Mouse (Mus musculus) liver, embryonic 12.5 days (tissue): ENCODE measurements around the gene Vmn1r151. TPM values are rescaled to one million over a fixed set of nuclear protein-coding genes. Genes with fewer than 3 reads are reported as not detected.
"Not testable (repeated sequence)": the region's sequence is repeated elsewhere in the genome, so short reads cannot be mapped to it uniquely, and the experiment has no call there.

Source experiments
- ATAC-seq: fragments of 200-750 bp; cut with Nextera tagmentation; 2 replicates; pipeline ENCODE4 v1.8.0; 2017; ENCODE audit warnings: moderate number of reproducible peaks, mild to moderate bottlenecking, moderate library complexity
- H3K27ac ChIP-seq: fragments of 300-500 bp; sonication (generic); 2 replicates; pipeline ENCODE4 v1.5.1; 2016; ENCODE audit warnings: mild to moderate bottlenecking
- H3K27me3 ChIP-seq: fragments of 300-500 bp; sonication (generic); replicated peaks from 2 replicates; pipeline ENCODE4 v1.6.1; 2016; ENCODE audit warnings: mild to moderate bottlenecking, moderate library complexity
- H3K36me3 ChIP-seq: fragments of 300-500 bp; sonication (generic); 2 replicates; pipeline ENCODE4 v1.6.1; 2016; ENCODE audit warnings: mild to moderate bottlenecking, moderate library complexity
- H3K4me1 ChIP-seq: fragments of 300-500 bp; sonication (generic); 2 replicates; pipeline ENCODE4 v1.6.1; 2016
- H3K4me2 ChIP-seq: fragments of 300-500 bp; sonication (generic); 2 replicates; pipeline ENCODE4 v1.6.1; 2016; ENCODE audit warnings: mild to moderate bottlenecking, moderate library complexity
- H3K4me3 ChIP-seq: fragments of 300-500 bp; sonication (generic); 2 replicates; pipeline ENCODE4 v1.5.1; 2016; ENCODE audit warnings: mild to moderate bottlenecking, moderate library complexity
- H3K9ac ChIP-seq: fragments of 300-500 bp; sonication (generic); 2 replicates; pipeline ENCODE4 v1.6.1; 2016; ENCODE audit warnings: mild to moderate bottlenecking, moderate library complexity
- H3K9me3 ChIP-seq: fragments of 300-500 bp; sonication (generic); replicated peaks from 2 replicates; pipeline ENCODE4 v1.6.1; 2016; ENCODE audit warnings: mild to moderate bottlenecking, moderate library complexity
- WGBS: fragments of 180-500 bp; shearing (Covaris S2); methylation state at CpG from one replicate; pipeline ENCODE4 v1.1.7; 2016; ENCODE audit not compliant: insufficient replicate concordance; 5-methylcytosine and 5-hydroxymethylcytosine counted together
- polyA plus RNA-seq: library from polyadenylated mRNA; unstranded; fragments of >200 nt; fragmentation: Nextera tagmentation; extraction: Ambion mirVana; gene quantifications from 2 replicates; pipeline ENCODE4 v1.2.1, GENCODE M21; 2016

Gene Vmn1r151
- polyA plus RNA-seq, result not detected in 2 replicates

DNA sequence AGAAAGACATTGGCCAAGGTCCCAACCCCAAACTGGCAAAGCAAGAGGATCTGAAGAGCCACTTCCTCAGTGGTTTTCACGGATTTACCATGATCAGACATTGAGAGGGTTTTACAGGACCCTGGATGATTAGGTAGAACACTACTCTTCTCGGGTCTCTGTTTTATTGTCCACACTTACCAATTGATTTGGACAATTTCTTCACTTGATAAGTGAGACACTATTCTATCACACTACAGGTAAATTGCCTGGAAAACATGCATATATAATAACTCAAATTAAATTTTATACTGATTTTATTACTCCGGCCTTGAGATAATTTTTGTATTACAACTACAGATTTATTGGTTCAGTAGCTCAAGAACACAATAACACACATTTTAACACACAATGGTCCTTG lies at the start of gene Vmn1r151:
TSS of gene Vmn1r151 (minus strand) at position 101 of the 400 bp plus-strand sequence.
- H3K4me2 ChIP-seq, H3K36me3 ChIP-seq, H3K9me3 ChIP-seq, ATAC-seq, H3K27ac ChIP-seq, H3K9ac ChIP-seq, H3K27me3 ChIP-seq, H3K4me1 ChIP-seq, H3K4me3 ChIP-seq: not testable (repeated sequence)
- 18% methylated on average over 2 of the region's 3 CpGs for WGBS

- not testable (repeated sequence) for H3K9me3 ChIP-seq, H3K9ac ChIP-seq, H3K27me3 ChIP-seq, H3K27ac ChIP-seq, H3K4me3 ChIP-seq, H3K4me1 ChIP-seq, H3K4me2 ChIP-seq, ATAC-seq, H3K36me3 ChIP-seq
- WGBS, result no CpG with 5 or more reads among the region's 1 CpGs
These were observed 35.3 kb upstream of the Vmn1r151 start, which contains the start of gene Gm8677 for GRCm38 (mm10) chr7:22534787-22535186. Gm8677 (minus strand) TSS chr7:22534887.

- H3K4me1 ChIP-seq, H3K27me3 ChIP-seq, H3K4me3 ChIP-seq, H3K9me3 ChIP-seq, H3K27ac ChIP-seq, H3K9ac ChIP-seq, H3K36me3 ChIP-seq, ATAC-seq, H3K4me2 ChIP-seq: not testable (repeated sequence)
- WGBS, result no CpG with 5 or more reads among the region's 3 CpGs
These were observed 23.2 kb upstream of the Vmn1r151 start, which contains the start of gene Vmn1r152 for GRCm38 (mm10) chr7:22522667-22523066. Vmn1r152 (plus strand) TSS chr7:22522967.

GRCm38 (mm10) chr7:22463975-22464374 lies 35.5 kb downstream of the Vmn1r151 start, which contains the start of gene Gm10665:
Gm10665 (minus strand) TSS chr7:22464075.
- H3K4me1 ChIP-seq, H3K4me3 ChIP-seq, H3K9ac ChIP-seq, H3K27me3 ChIP-seq, ATAC-seq, H3K36me3 ChIP-seq, H3K4me2 ChIP-seq, H3K27ac ChIP-seq, H3K9me3 ChIP-seq: not testable (repeated sequence)
- WGBS, result no CpG with 5 or more reads among the region's 5 CpGs

Other genes starting within 250 kb of the Vmn1r151 start
- gene Gm4187, start 170.0 kb downstream of the Vmn1r151 start, polyA plus RNA-seq, result not detected in 2 replicates
- gene Gm8660, start 128.6 kb downstream of the Vmn1r151 start, polyA plus RNA-seq, result not detected in 2 replicates
- not detected in 2 replicates for gene Vmn1r148, start 86.1 kb downstream of the Vmn1r151 start, polyA plus RNA-seq
- not detected in 2 replicates for gene Vmn1r149, start 61.4 kb downstream of the Vmn1r151 start, polyA plus RNA-seq
- gene Gm10665, start 35.6 kb downstream of the Vmn1r151 start, polyA plus RNA-seq, result not detected in 2 replicates
- not detected in 2 replicates for gene Vmn1r152, start 23.3 kb upstream of the Vmn1r151 start, polyA plus RNA-seq
- gene Gm8677, start 35.2 kb upstream of the Vmn1r151 start, polyA plus RNA-seq, result not detected in 2 replicates
- not detected in 2 replicates for gene Gm4201, start 65.7 kb upstream of the Vmn1r151 start, polyA plus RNA-seq
- gene Gm4565, start 88.4 kb upstream of the Vmn1r151 start, polyA plus RNA-seq, result not detected in 2 replicates
- gene Vmn1r155, start 158.3 kb upstream of the Vmn1r151 start, polyA plus RNA-seq, result not detected in 2 replicates
- not detected in 2 replicates for gene Gm8693, start 192.6 kb upstream of the Vmn1r151 start, polyA plus RNA-seq
- not detected in 2 replicates for gene Gm4567, start 220.0 kb upstream of the Vmn1r151 start, polyA plus RNA-seq